14 mouse cellular contexts compared by ENCODE assay signal in genomic region chr10:108710514-108710913, GRCm38 (mm10). TPM values are rescaled to one million over a fixed set of nuclear protein-coding genes. Genes with fewer than 3 reads are reported as not detected.
A peak's percentile ranks its signal among the peaks of the same experiment; 100 is the strongest.
DNase-seq lines count a peak whose midpoint lies in the region; TF ChIP-seq lines count a peak whose summit lies in the region.
"Had no signal": no experiment of that assay in that cellular context is flagged by ENCODE, and none has a peak within 500 bp of the region (broad histone marks: within the 10 kb centered on the region; RNA-seq: fewer than 3 reads in every experiment).

No protein-coding gene starts in this region.

- no peak for TF ChIP-seq CTCF in left cerebral cortex, adult 2 months (IDR thresholded peaks at IDR 0.05)

- peak; percentile 3 for DNase-seq in heart, adult 11 months
- DNase-seq in heart, postnatal 10 days, result no peak
- DNase-seq in left cerebral cortex, adult 2 months (ENCODE audit: extremely low spot score in 1 of 2, low spot score in 2 of 2), result no peak
- DNase-seq in left cerebral cortex, adult 11 months (ENCODE audit: low spot score), result no peak
- DNase-seq in adipocyte (ENCODE audit: low spot score), result peak; percentile 7
- peak; percentile 6 for DNase-seq in forelimb bud, embryonic 11.5 days (ENCODE audit: low read depth, low spot score)
- DNase-seq in retina, postnatal 1 day, result no peak
- no peak for DNase-seq in spleen, postnatal 4 days (ENCODE audit: low spot score in 2 of 2)
- DNase-seq: cerebellum, adult 18-20 months; gastrocnemius, postnatal 36 days; lung, postnatal 4 days; thymus, postnatal 36 days had no signal

- H3K4me3 ChIP-seq in left cerebral cortex, adult 2 months, result no peak overlapping the region
- H3K4me3 ChIP-seq: heart, embryonic 13.5 days; midbrain, embryonic 13.5 days had no signal

- intact Hi-C loops in heart, postnatal 10 days (cut with DNase I), result no loop called here
- intact Hi-C loops in left cerebral cortex, adult 2 months (cut with DNase I), result no loop called here

- peak overlapping the region; percentile 40; the same call in 1 of the 2 replicates for H3K27ac ChIP-seq in left cerebral cortex, adult 2 months
- H3K27ac ChIP-seq: heart, embryonic 13.5 days; midbrain, embryonic 13.5 days had no signal

RNA-seq across cellular contexts. Expression of gene Gm5136, which starts 10.6 kb away (rescaled TPM):
- total RNA-seq in heart, postnatal 10 days (2021), result not detected
- total RNA-seq in left cerebral cortex, adult 2 months (2021), result 1 to 10 TPM; 3.2 to 4.0 TPM
- total RNA-seq: gastrocnemius, postnatal 36 days had no signal

Comparison
In these comparisons a context has a peak if more than half of its experiments do, and no peak if none do; other contexts are left out.
1. DNase-seq: peak in heart, adult 11 months (single experiment), adipocyte (single experiment) and forelimb bud, embryonic 11.5 days (single experiment); none in heart, postnatal 10 days (0 of 2), left cerebral cortex, adult 2 months (0 of 2), left cerebral cortex, adult 11 months (single experiment), retina, postnatal 1 day (single experiment) and spleen, postnatal 4 days (0 of 2).
2. RNA of gene Gm5136, which starts 10.6 kb away (total RNA-seq): 3.2 to 4.0 TPM in left cerebral cortex, adult 2 months; not detected in heart, postnatal 10 days; every median in the first group is over 4 times any median in the second.